Comparison of ENCODE assay signal across 10 mouse cellular contexts in the genomic region with DNA sequence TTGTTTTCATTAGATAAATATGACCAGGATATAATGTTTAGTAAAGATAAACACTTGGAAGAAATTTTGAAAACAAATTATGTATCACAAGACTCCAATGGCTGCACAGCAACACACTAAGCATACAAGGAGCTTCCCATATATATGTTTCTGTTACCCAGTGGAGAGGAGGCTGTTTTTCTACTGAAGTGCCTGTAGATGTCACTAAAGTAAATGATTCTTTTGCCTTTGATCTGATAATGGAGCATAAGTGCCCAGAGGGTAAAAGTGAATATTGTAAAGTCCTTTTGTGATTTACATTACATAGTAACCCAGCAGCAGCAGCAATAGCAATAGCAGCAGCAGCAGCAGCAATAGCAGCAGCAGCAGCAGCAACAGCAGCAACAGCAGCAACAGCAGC.
A peak's percentile ranks its signal among the peaks of the same experiment; 100 is the strongest.
DNase-seq lines count a peak whose midpoint lies in the region; ATAC-seq and TF ChIP-seq lines count a peak whose summit lies in the region.
"Had no signal": no experiment of that assay in that cellular context is flagged by ENCODE, and none has a peak within 500 bp of the region (broad histone marks: within the 10 kb centered on the region; RNA-seq: fewer than 3 reads in every experiment).

No protein-coding gene starts in this region.

- no peak overlapping the region for H3K27ac ChIP-seq in forebrain, embryonic 15.5 days (replicated peaks)
- no peak overlapping the region for H3K27ac ChIP-seq in forebrain, embryonic 11.5 days (ENCODE audit: low read depth, low read length)
- H3K27ac ChIP-seq in liver, adult 2 months (replicated peaks; ENCODE audit: insufficient read depth, low read depth, low read length): no peak overlapping the region
- H3K27ac ChIP-seq in liver, embryonic 12.5 days: no peak overlapping the region
- no peak overlapping the region for H3K27ac ChIP-seq in CH12.LX (ENCODE audit: insufficient read depth, low read depth)
- H3K27ac ChIP-seq: limb, embryonic 13.5 days; midbrain, embryonic 12.5 days had no signal

- H3K4me3 ChIP-seq in forebrain, embryonic 15.5 days: no peak overlapping the region
- H3K4me3 ChIP-seq in forebrain, embryonic 11.5 days (ENCODE audit: low read depth, low read length): no peak overlapping the region
- H3K4me3 ChIP-seq in liver, adult 2 months (ENCODE audit: insufficient read depth, low read depth, low read length): no peak overlapping the region
- no peak overlapping the region for H3K4me3 ChIP-seq in liver, embryonic 12.5 days
- H3K4me3 ChIP-seq in CH12.LX (replicated peaks in 1 of 3; ENCODE audit: low read depth in 2 of 3, low read length in 2 of 3, poor library complexity in 1 of 3): no peak overlapping the region
- H3K4me3 ChIP-seq: limb, embryonic 13.5 days; midbrain, embryonic 12.5 days had no signal

- no peaks in the 10 kb centered on the region for H3K79me2 ChIP-seq in liver, adult 2 months (ENCODE audit: control insufficient read depth, insufficient read depth, low read length)
- no peaks in the 10 kb centered on the region for H3K79me2 ChIP-seq in CH12.LX (replicated peaks; ENCODE audit: control insufficient read depth, extremely low read depth, insufficient read depth, poor library complexity, severe bottlenecking)

- DNase-seq in forebrain, embryonic 11.5 days (ENCODE audit: low spot score): no peak
- DNase-seq in liver, adult 2 months (ENCODE audit: extremely low read depth, low read depth, low spot score): peak; percentile 58
- no peak for DNase-seq in CH12.LX (ENCODE audit: extremely low read depth)
- DNase-seq in layer of hippocampus, adult 9-10 months (ENCODE audit: low spot score): no peak
- DNase-seq in kidney, postnatal 4 days: no peak

- H3K9me3 ChIP-seq in forebrain, embryonic 15.5 days: no peaks in the 10 kb centered on the region
- H3K9me3 ChIP-seq in forebrain, embryonic 11.5 days (ENCODE audit: control insufficient read depth, low read length): no peaks in the 10 kb centered on the region
- no peaks in the 10 kb centered on the region for H3K9me3 ChIP-seq in liver, embryonic 12.5 days (replicated peaks)
- H3K9me3 ChIP-seq in CH12.LX (replicated peaks; ENCODE audit: low read length): no peaks in the 10 kb centered on the region
- H3K9me3 ChIP-seq: limb, embryonic 13.5 days; midbrain, embryonic 12.5 days had no signal

- H3K36me3 ChIP-seq in forebrain, embryonic 15.5 days: no peaks in the 10 kb centered on the region
- H3K36me3 ChIP-seq in forebrain, embryonic 11.5 days (ENCODE audit: control insufficient read depth, insufficient read depth, low read length): no peaks in the 10 kb centered on the region
- no peaks in the 10 kb centered on the region for H3K36me3 ChIP-seq in liver, adult 2 months (ENCODE audit: control insufficient read depth, insufficient read depth, low read length)
- no peaks in the 10 kb centered on the region for H3K36me3 ChIP-seq in liver, embryonic 12.5 days
- H3K36me3 ChIP-seq in CH12.LX (replicated peaks in 1 of 2; ENCODE audit: control insufficient read depth in 1 of 2, insufficient read depth in 1 of 2, low read length in 1 of 2): no peaks in the 10 kb centered on the region
- H3K36me3 ChIP-seq: limb, embryonic 13.5 days; midbrain, embryonic 12.5 days had no signal

- dilution Hi-C loops in CH12.LX (cut with MboI; ENCODE audit: extremely low pct_ligation_motif_present, extremely low pct_unique_long_range_greater_than_20kb, low sequenced_read_pairs): no loop called here

- TF ChIP-seq POLR2A in liver, adult 2 months (IDR thresholded peaks at IDR 0.05; ENCODE audit: extremely low read depth, insufficient read depth, low read length): no peak
- no peak for TF ChIP-seq POLR2A in CH12.LX (IDR thresholded peaks at IDR 0.05; ENCODE audit: low read depth, low read length)

- H3K4me2 ChIP-seq in forebrain, embryonic 15.5 days (replicated peaks): no peak overlapping the region
- no peak overlapping the region for H3K4me2 ChIP-seq in forebrain, embryonic 11.5 days (ENCODE audit: low read depth, low read length, severe bottlenecking)
- H3K4me2 ChIP-seq in liver, embryonic 12.5 days: no peak overlapping the region
- H3K4me2 ChIP-seq in CH12.LX (ENCODE audit: insufficient read depth, low read depth, poor library complexity, severe bottlenecking): no peak overlapping the region
- H3K4me2 ChIP-seq: limb, embryonic 13.5 days; midbrain, embryonic 12.5 days had no signal

- peak; percentile 10; the same call in 1 of the 2 replicates for TF ChIP-seq CTCF in liver, adult 2 months (IDR thresholded peaks at IDR 0.05; ENCODE audit: low read depth, low read length)
- peak in 1 of 2 experiments; percentile 62; a peak in 2 of 4 replicates for TF ChIP-seq CTCF in CH12.LX (conservative IDR thresholded peaks at IDR 0.05 in 1 of 2, IDR thresholded peaks at IDR 0.05 in 1 of 2; ENCODE audit: low read depth in 2 of 2, low read length in 2 of 2)

- no peaks in the 10 kb centered on the region for H3K27me3 ChIP-seq in forebrain, embryonic 15.5 days
- no peaks in the 10 kb centered on the region for H3K27me3 ChIP-seq in forebrain, embryonic 11.5 days (ENCODE audit: control insufficient read depth, insufficient read depth, low read length)
- no peaks in the 10 kb centered on the region for H3K27me3 ChIP-seq in liver, adult 2 months (ENCODE audit: control insufficient read depth, insufficient read depth, low read length)
- no peaks in the 10 kb centered on the region for H3K27me3 ChIP-seq in liver, embryonic 12.5 days (replicated peaks)
- no peaks in the 10 kb centered on the region for H3K27me3 ChIP-seq in CH12.LX (replicated peaks)
- H3K27me3 ChIP-seq: limb, embryonic 13.5 days; midbrain, embryonic 12.5 days had no signal

- in situ Hi-C loops in CH12.LX (cut with MboI; ENCODE audit: low pct_ligation_motif_present, low pct_unique_long_range_greater_than_20kb, low sequenced_read_pairs): no loop called here

- ATAC-seq in forebrain, embryonic 15.5 days (replicated peaks): peak; percentile 53; the same call in 1 of the 2 replicates
- no peak for ATAC-seq in forebrain, embryonic 11.5 days (replicated peaks; ENCODE audit: low FRiP score)
- no peak for ATAC-seq in liver, embryonic 12.5 days
- peak; percentile 58 for ATAC-seq in megakaryocyte progenitor cell, adult 5-6 weeks (replicated peaks; ENCODE audit: poor library complexity)

- no peak for TF ChIP-seq EP300 in CH12.LX (IDR thresholded peaks at IDR 0.05; ENCODE audit: low read length)

- peaks cover 3% of the 10 kb centered on the region; the same call in 1 of the 2 replicates for H3K4me1 ChIP-seq in forebrain, embryonic 15.5 days
- H3K4me1 ChIP-seq in forebrain, embryonic 11.5 days (replicated peaks; ENCODE audit: control insufficient read depth, insufficient read depth, low read length): 0 out of 2 replicates have a peak, but pooled peaks cover 1% of the 10 kb centered on the region
- peaks cover 4% of the 10 kb centered on the region; the same call in 1 of the 2 replicates for H3K4me1 ChIP-seq in liver, adult 2 months (ENCODE audit: control insufficient read depth, insufficient read depth, low read length)
- H3K4me1 ChIP-seq in liver, embryonic 12.5 days: no peaks in the 10 kb centered on the region
- no peaks in the 10 kb centered on the region for H3K4me1 ChIP-seq in CH12.LX (ENCODE audit: control insufficient read depth in 1 of 2, insufficient read depth in 2 of 2)
- H3K4me1 ChIP-seq: midbrain, embryonic 12.5 days had no signal

- H3K9ac ChIP-seq in forebrain, embryonic 15.5 days (replicated peaks): no peak overlapping the region
- no peak overlapping the region for H3K9ac ChIP-seq in forebrain, embryonic 11.5 days (ENCODE audit: low read length)
- H3K9ac ChIP-seq in liver, adult 2 months (ENCODE audit: low read depth, low read length): no peak overlapping the region
- H3K9ac ChIP-seq in liver, embryonic 12.5 days: no peak overlapping the region
- no peak overlapping the region for H3K9ac ChIP-seq in CH12.LX (ENCODE audit: insufficient read depth, low read depth)
- H3K9ac ChIP-seq: limb, embryonic 13.5 days; midbrain, embryonic 12.5 days had no signal

- TF ChIP-seq RAD21 in CH12.LX (IDR thresholded peaks at IDR 0.05; ENCODE audit: low read depth, low read length): peak; percentile 69

TF ChIP-seq in CH12.LX, 34 proteins besides CTCF, POLR2A, EP300 and RAD21:
- TF ChIP-seq MAFK (IDR thresholded peaks at IDR 0.05; ENCODE audit: insufficient replicate concordance, low read length) (no peak), SMC3 (IDR thresholded peaks at IDR 0.05; ENCODE audit: low read depth, low read length) (peak; percentile 29; the same call in 1 of the 2 replicates)
TF ChIP-seq in CH12.LX: peak in this region for 1.

Comparison
In these comparisons a context has a peak if more than half of its experiments do, and no peak if none do; other contexts are left out.
1. ATAC-seq: peak in forebrain, embryonic 15.5 days (single experiment) and megakaryocyte progenitor cell, adult 5-6 weeks (single experiment); none in forebrain, embryonic 11.5 days (single experiment) and liver, embryonic 12.5 days (single experiment).